Mouse (Mus musculus): ENCODE data around the gene Robo4. TPM values are rescaled to one million over a fixed set of nuclear protein-coding genes. Genes with fewer than 3 reads are reported as not detected.

Robo4 gene
- polyA plus RNA-seq, 1 experiment from 2014 or later, result 25.8 TPM

- H3K27ac ChIP-seq (ENCODE audit: low read depth), result no peak overlapping the region
- ATAC-seq (ENCODE audit: insufficient read depth) (no peak), DNase-seq (no peak)
- H3K27me3 ChIP-seq (ENCODE audit: insufficient read depth, low read length), result peaks cover 71% of the 10 kb centered on the region
- no peaks in the 10 kb centered on the region; the same call in 1 of the 2 replicates for H3K4me1 ChIP-seq (ENCODE audit: insufficient read depth)
- 5% methylated on average over 5 of the region's 5 CpGs for WGBS
- no peaks in the 10 kb centered on the region for H3K36me3 ChIP-seq (ENCODE audit: insufficient read depth)
- 0 out of 2 replicates have a peak overlapping the region, but pooled peaks have one; percentile 27 for H3K9ac ChIP-seq
- no peaks in the 10 kb centered on the region for H3K9me3 ChIP-seq (ENCODE audit: low read depth, low read length)
- H3K4me2 ChIP-seq, result peak overlapping the region; percentile 92
- TF ChIP-seq CTCF (IDR thresholded peaks at IDR 0.05; ENCODE audit: low read depth), result no peak
- H3K4me3 ChIP-seq (ENCODE audit: low read depth, low read length), result peak overlapping the region; percentile 48
Observed at GRCm38 (mm10) chr9:37460961-37461340, 59.3 kb downstream of the Robo4 start.

- DNase-seq (no peak), ATAC-seq (ENCODE audit: insufficient read depth) (no peak)
- no peak overlapping the region for H3K27ac ChIP-seq (ENCODE audit: low read depth)
- peaks cover 65% of the 10 kb centered on the region for H3K27me3 ChIP-seq (ENCODE audit: insufficient read depth, low read length)
- H3K4me1 ChIP-seq (ENCODE audit: insufficient read depth), result no peaks in the 10 kb centered on the region
- no peaks in the 10 kb centered on the region for H3K9me3 ChIP-seq (ENCODE audit: low read depth, low read length)
- TF ChIP-seq CTCF (IDR thresholded peaks at IDR 0.05; ENCODE audit: low read depth), result no peak
- H3K4me3 ChIP-seq (ENCODE audit: low read depth, low read length), result no peak overlapping the region
- no peaks in the 10 kb centered on the region for H3K36me3 ChIP-seq (ENCODE audit: insufficient read depth)
- no peak overlapping the region for H3K9ac ChIP-seq
- H3K4me2 ChIP-seq, result no peak overlapping the region
- 14% methylated on average over 3 of the region's 3 CpGs for WGBS
Observed at GRCm38 (mm10) chr9:37461571-37461970, 59.9 kb downstream of the Robo4 start.

- peak; percentile 89 for DNase-seq
- no peak overlapping the region for H3K9ac ChIP-seq
- peak; percentile 73 for TF ChIP-seq CTCF (IDR thresholded peaks at IDR 0.05; ENCODE audit: low read depth)
- no peak overlapping the region for H3K4me3 ChIP-seq (ENCODE audit: low read depth, low read length)
- H3K9me3 ChIP-seq (ENCODE audit: low read depth, low read length), result no peaks in the 10 kb centered on the region
- peak; percentile 55; the same call in 1 of the 2 replicates for ATAC-seq (ENCODE audit: insufficient read depth)
- H3K27me3 ChIP-seq (ENCODE audit: insufficient read depth, low read length), result peaks cover 53% of the 10 kb centered on the region
- no peak overlapping the region for H3K4me2 ChIP-seq
- H3K4me1 ChIP-seq (ENCODE audit: insufficient read depth), result no peaks in the 10 kb centered on the region
- H3K27ac ChIP-seq (ENCODE audit: low read depth), result no peak overlapping the region
- 16% methylated on average over 7 of the region's 7 CpGs for WGBS
- no peaks in the 10 kb centered on the region for H3K36me3 ChIP-seq (ENCODE audit: insufficient read depth)
Observed at GRCm38 (mm10) chr9:37462764-37463163, 61.1 kb downstream of the Robo4 start.

Other genes with a start within 250 kb of the Robo4 start
- 12.6 and 13.3 TPM in 2 replicates for gene Tmem218, start 193.7 kb upstream of the Robo4 start, polyA plus RNA-seq (2014; fragmentation: Nextera tagmentation; extraction: Ambion mirVana)
- gene Slc37a2, start 146.2 kb upstream of the Robo4 start, polyA plus RNA-seq (2014; fragmentation: Nextera tagmentation; extraction: Ambion mirVana), result 1.4 and 1.8 TPM in 2 replicates
- 7.9 and 8.8 TPM in 2 replicates for gene Ccdc15, start 53.5 kb upstream of the Robo4 start, polyA plus RNA-seq (2014; fragmentation: Nextera tagmentation; extraction: Ambion mirVana)
- 0.07 TPM in 1 of 2 replicates, not detected in the other for gene Hepacam, start 34.5 kb upstream of the Robo4 start, polyA plus RNA-seq (2014; fragmentation: Nextera tagmentation; extraction: Ambion mirVana)
- gene Robo3, start 31.3 kb downstream of the Robo4 start, polyA plus RNA-seq (2014; fragmentation: Nextera tagmentation; extraction: Ambion mirVana), result 0.24 and 0.41 TPM in 2 replicates
- 32.4 and 35.7 TPM in 2 replicates for gene Msantd2, start 87.4 kb downstream of the Robo4 start, polyA plus RNA-seq (2014; fragmentation: Nextera tagmentation; extraction: Ambion mirVana)
- 149 and 152 TPM in 2 replicates for gene Esam, start 126.2 kb downstream of the Robo4 start, polyA plus RNA-seq (2014; fragmentation: Nextera tagmentation; extraction: Ambion mirVana)
- 17.0 and 18.8 TPM in 2 replicates for gene Vsig2, start 137.4 kb downstream of the Robo4 start, polyA plus RNA-seq (2014; fragmentation: Nextera tagmentation; extraction: Ambion mirVana)
- 6.0 and 7.2 TPM in 2 replicates for gene Nrgn, start 151.0 kb downstream of the Robo4 start, polyA plus RNA-seq (2014; fragmentation: Nextera tagmentation; extraction: Ambion mirVana)
- gene Siae, start 153.8 kb downstream of the Robo4 start, polyA plus RNA-seq (2014; fragmentation: Nextera tagmentation; extraction: Ambion mirVana), result 11.4 and 12.2 TPM in 2 replicates
- 7.1 and 7.5 TPM in 2 replicates for gene Spa17, start 211.8 kb downstream of the Robo4 start, polyA plus RNA-seq (2014; fragmentation: Nextera tagmentation; extraction: Ambion mirVana)